Mouse (Mus musculus): ENCODE measurements around the gene Nrtn. TPM values are rescaled to one million over a fixed set of nuclear protein-coding genes. Genes with fewer than 3 reads are reported as not detected.
A peak's percentile ranks its signal among the peaks of the same experiment; 100 is the strongest.

Nrtn gene
- total RNA-seq, 2 experiments from 2014 or later = 1.8 to 2.4 TPM

DNA sequence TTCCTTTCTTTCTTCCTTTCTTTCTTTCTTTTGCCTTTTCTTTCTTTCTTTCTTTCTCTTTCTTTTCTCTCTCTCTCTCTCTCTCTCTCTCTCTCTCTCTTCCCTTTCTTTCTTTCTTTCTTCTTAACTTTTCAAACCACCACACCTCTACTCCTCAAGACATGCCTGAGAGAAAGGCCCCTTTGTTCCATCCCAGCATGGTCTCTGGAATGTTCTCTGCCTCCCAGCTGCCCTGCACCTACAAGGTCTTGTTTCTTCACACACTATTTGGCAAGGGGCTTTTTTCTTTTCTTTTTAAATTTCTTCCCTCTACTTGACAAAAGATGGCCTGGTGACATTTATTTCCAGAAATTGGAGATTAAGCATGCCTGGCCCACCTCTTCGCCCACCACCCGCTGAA, 27.7 kb downstream of the Nrtn start:
- intact Hi-C loops (cut with DNase I) = no loop called here

DNA sequence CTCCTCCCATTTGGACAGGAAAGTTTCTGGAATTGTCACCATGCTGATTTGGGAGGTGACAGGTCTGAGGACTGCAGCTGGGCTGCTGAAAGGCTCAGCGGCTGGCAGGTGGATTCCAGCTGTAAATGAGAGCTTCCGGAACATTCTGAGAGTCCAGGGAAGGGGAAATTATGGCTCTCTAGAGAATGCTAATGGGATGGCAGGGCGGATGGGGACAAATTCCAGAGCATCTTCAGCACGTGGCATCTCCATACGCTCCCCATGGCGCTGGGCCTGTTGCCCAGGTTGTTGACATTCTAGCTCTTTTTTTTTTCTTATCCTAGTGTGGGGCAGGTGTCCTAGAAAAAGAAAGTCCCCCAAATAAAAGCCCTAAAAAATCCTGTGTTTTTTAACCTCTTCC, 28.2 kb downstream of the Nrtn start:
- no peak for DNase-seq (ENCODE audit: extremely low spot score in 1 of 2, low spot score in 2 of 2)

More for the DNA sequence above, 27.7 kb downstream of the Nrtn start:
- DNase-seq (ENCODE audit: extremely low spot score in 1 of 2, low spot score in 2 of 2) = no peak

GRCm38 (mm10) chr17:56728117-56728516, 29.2 kb downstream of the Nrtn start:
- intact Hi-C loops (cut with DNase I) = no loop called here
- peak in 1 of 2 experiments; percentile 76 for DNase-seq (ENCODE audit: extremely low spot score in 1 of 2, low spot score in 2 of 2)

More for the DNA sequence above, 28.2 kb downstream of the Nrtn start:
- intact Hi-C loops (cut with DNase I) = no loop called here

DNA sequence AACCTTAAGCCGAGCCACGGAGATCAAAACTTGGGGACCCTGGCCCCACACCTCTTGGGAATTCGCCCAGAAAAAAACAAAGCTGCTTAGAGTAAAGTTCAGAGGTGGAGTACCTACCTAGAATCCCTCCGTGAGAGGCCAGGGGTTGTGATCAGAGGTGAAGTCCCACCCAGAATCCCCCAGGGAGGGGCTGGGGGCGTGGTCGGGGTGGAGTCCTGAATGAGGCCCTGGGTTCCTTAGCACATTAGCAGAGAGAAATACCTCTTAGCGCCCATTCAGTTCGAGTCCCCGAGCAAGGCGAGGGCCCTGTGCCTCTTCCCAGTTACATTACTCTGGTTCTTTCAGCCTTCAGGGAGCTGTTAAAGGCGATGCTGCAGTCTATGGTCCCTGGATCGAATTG, 29.7 kb downstream of the Nrtn start:
- intact Hi-C loops (cut with DNase I) = no loop called here
- no peak for DNase-seq (ENCODE audit: extremely low spot score in 1 of 2, low spot score in 2 of 2)

- intact Hi-C loops (cut with DNase I) = no loop called here
- DNase-seq (ENCODE audit: extremely low spot score in 1 of 2, low spot score in 2 of 2) = no peak
Measured at GRCm38 (mm10) chr17:56727029-56727649, 30.2 kb downstream of the Nrtn start.

DNA sequence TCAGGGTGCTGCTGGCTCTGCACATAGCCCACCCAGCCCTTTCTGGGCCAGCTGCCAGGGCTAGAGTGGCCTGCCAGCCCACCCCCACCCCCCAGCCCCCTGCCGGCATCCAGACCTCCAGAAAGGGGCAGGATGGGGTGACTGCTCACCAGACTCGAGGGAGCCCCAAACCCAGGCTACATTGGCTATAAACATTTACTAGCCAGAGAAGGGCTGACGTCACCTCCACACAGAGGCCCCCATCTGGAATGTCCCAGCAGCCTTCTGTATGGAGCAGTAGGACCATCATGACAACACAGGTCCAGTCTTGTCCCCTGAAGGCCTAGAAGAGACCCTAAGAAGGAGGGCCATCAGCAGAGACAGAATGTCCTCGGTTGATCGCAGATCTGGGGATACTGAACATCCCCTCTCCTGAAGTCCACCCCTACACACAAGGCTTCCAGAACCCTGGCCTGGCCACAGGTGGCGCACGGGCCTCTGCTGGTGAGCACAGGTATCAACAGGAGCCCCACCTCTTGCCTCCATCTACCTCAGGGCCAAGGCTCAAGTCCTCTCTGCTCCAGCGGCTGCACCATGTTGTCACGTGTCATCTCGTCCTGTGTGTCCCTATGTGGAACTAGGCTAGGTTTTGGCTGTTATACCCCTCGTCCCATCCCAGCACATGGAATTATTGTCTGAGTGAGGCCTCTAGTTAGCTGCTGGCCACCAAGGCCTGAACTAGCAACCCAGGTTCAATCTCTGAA, 33.7 kb downstream of the Nrtn start:
- DNase-seq (ENCODE audit: extremely low spot score in 1 of 2, low spot score in 2 of 2) = no peak
- intact Hi-C loops (cut with DNase I) = no loop called here

DNA sequence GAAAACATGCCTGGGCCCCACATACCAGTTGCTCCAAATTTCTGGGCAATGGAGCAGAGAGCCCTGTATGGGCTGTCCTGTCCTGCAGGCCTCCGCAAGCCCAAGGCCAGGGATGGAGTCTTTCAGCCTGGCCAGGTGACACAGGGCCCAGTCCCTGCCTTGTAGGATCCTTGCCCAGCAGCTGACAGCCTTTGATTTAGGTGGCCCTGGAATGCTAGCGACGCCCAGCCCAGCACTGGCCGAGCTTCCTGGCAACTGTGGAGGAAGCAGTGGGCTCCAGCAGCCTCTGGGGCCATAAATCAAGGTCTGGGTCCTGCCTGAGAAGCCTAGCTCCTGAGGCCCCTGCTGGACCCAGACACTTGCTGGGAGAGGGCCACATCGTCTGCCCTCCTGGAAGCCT, 34.9 kb downstream of the Nrtn start:
- DNase-seq (ENCODE audit: extremely low spot score in 1 of 2, low spot score in 2 of 2) = no peak
- intact Hi-C loops (cut with DNase I) = no loop called here

DNA sequence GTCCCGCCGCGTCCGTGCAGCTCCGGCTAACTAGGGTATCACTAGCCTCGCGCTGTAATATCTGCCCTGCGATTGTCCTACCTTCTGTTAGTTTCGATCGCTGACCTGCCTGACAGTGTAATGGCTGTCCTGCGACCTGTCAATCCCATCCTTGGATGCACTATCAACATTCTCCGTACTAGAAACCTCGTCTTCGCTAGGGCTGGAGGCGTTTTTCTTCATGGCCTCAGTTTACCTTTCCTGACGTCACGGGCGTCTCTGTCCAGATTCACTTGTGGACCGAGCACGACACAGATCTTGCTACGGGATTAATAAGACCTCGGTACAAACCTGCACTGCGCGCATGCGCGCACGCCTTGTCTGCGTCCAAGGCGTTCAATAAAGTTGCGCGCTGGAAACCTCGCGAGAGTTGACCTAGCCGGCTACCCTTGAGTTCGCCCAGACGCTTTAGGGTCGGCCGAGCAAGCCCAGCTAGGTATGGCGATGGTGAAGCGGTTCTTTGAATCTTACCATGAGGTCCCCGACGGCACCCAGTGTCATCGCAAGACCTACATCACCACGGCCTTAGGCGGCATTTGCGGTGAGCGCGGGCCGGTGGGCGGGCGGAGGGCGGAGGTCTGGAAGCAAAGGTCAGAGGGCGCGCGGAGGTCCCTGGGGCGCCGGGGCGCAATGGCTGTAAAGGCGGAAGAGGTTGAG, 39.8 kb downstream of the Nrtn start, which contains the start of the genes Ndufa11 and Vmac:
Ndufa11 (plus strand) TSS at position 405 of the 696 bp plus-strand sequence.
Vmac (minus strand) TSS at position 660 of the 696 bp plus-strand sequence.
- intact Hi-C loops (cut with DNase I) = loop anchor here (5.0 kb wide), 1 partner anchor 45 kb away; the partner anchor contains the start of gene Dus3l
- peak; percentile 93 to 97 for DNase-seq (ENCODE audit: extremely low spot score in 1 of 2, low spot score in 2 of 2)

DNA sequence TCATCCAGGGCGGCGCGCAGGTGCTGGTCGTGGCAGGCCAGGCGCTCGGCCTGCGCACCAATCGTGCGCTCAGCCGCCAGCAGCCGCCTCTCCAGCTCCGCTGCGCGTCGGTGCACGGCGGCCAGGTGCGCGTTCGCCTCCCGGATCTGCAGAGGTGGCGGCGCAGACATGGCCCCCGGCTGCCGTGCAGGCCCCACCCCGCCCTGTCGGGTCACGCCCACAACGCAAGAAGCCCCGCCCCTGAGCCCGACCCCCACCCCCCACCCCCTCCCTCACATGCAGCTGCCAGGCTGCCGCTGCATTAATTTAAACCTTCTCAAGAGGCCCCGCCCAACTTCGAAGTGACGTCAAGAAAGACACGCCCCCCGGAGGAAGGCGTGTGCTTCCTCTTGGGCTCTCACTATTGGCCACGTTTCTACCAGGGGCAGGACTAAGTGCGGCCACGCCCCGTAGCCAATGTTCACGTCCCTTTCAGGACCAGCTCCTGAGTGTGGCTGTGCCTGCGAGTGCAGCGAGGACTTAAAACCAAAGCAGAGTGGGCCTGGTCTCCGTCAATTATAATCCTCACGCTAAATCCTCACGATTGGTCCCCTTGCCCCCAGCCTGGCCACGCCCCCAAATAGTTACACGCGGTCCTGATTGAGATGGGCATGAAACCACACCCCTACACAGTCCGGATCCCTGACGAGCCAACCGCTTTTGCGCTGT, 40.5 kb downstream of the Nrtn start:
- intact Hi-C loops (cut with DNase I) = loop anchor here (5.0 kb wide), 1 partner anchor 45 kb away; the partner anchor contains the start of gene Dus3l
- peak; percentile 97 to 98 for DNase-seq (ENCODE audit: extremely low spot score in 1 of 2, low spot score in 2 of 2)

DNA sequence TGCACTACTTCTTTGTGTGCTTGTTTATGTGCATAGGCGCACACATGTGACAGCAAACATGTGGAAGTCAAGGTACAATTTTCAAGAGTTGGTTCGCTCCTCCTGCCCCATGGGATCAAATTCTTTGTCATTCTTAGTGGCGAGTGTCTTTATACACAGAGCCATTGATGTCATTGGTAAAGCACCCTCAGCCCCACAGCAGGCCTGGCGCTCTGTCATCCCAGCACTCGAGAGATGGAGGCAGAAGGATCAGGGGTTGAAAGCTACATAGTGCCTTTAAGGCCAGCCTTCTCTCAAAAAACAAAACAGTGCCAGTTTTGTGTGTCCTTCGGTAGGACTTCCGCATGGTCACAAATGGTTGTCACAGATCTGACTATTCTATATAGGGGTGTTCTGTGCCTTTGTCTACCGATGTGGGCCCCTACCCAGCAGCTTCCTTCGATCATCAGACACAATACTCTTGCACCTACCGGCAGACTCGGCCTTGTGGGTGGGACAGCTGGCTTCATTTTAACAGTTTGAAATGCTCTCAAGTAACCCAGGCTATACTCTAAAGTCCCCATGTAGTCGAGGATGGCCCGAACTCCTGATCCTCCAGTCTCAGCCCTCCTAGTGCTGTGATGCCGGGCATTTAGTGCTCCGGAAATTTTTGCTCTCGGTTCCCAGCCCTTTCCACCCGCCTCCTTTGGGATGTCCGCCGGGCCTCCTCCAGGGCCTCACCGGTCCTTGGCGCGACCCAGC, 41.2 kb downstream of the Nrtn start:
- DNase-seq (ENCODE audit: extremely low spot score in 1 of 2, low spot score in 2 of 2) = no peak
- intact Hi-C loops (cut with DNase I) = loop anchor here (5.0 kb wide), 1 partner anchor 46 kb away; the partner anchor contains the start of gene Dus3l

DNA sequence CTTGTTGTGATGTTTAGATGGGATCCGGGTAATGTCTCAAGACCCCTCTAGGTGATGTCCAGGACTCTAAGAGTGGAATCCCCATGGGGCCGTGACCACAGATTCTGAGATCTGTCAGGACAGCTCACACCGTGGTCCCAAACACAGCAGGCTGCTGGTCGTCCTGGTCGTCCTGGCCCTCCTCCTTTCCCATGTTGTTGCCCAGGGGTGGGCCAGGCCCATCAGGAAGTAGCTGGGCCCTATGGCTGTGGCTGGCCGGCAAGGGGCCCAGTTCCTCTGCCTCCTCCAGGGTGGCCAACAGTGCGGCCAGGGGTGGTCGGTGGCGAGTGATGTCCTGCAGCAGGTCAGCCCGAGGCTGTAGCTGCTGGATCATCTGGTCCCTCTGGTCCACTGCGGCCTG, 42.0 kb downstream of the Nrtn start:
- intact Hi-C loops (cut with DNase I) = loop anchor here (5.0 kb wide), 1 partner anchor 47 kb away; the partner anchor contains the start of gene Dus3l
- no peak for DNase-seq (ENCODE audit: extremely low spot score in 1 of 2, low spot score in 2 of 2)

DNA sequence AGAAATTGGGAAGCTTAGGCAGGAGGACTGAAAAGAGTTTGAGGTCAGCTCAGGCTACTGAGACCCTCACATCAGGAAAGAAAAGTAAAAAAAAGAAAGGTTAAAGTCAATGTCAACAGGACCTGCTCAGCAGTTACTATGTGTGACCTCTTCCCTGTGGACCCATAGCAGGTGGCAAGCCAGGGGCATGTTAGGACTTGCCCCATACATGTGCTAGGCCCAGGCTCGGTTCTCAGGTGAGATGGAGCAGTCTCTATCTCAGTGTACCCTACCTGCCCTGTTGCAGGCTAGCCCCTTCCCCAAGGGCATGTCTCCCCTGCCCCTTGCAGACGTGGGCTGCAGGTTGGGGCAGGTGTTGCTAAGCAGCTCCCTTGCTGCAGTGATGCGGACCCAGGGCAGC, 47.6 kb downstream of the Nrtn start:
- intact Hi-C loops (cut with DNase I) = no loop called here
- DNase-seq (ENCODE audit: extremely low spot score in 1 of 2, low spot score in 2 of 2) = no peak

GRCm38 (mm10) chr17:56708692-56709091, 48.6 kb downstream of the Nrtn start:
- DNase-seq (ENCODE audit: extremely low spot score in 1 of 2, low spot score in 2 of 2) = no peak
- intact Hi-C loops (cut with DNase I) = no loop called here

DNA sequence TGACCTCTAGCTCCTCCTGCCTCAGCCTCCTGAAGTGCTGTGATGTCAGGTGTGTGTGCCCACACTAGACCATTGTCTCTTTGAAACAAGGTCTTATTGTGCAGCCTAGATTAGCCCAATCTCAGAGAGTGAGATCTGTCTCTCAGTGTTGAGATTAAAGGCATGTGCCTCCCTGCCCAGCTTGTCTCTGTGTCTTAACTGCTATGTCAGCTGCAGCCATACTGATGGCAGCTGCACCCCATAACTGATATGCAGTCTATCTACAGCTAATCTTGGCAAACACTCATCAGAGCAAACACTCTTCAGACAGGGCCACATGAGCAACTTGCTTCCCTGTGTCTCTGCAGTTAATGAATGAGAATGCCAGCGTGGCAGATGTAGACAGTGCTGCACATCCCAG, 50.8 kb downstream of the Nrtn start:
- intact Hi-C loops (cut with DNase I) = no loop called here
- DNase-seq (ENCODE audit: extremely low spot score in 1 of 2, low spot score in 2 of 2) = no peak

- no peak for DNase-seq (ENCODE audit: extremely low spot score in 1 of 2, low spot score in 2 of 2)
- intact Hi-C loops (cut with DNase I) = no loop called here
Measured at GRCm38 (mm10) chr17:56703038-56703437, 54.3 kb downstream of the Nrtn start.

Data from left cerebral cortex, postnatal 10 days (tissue).